Mouse (Mus musculus): ENCODE data around the gene Cadm4.

Gene Cadm4

GRCm38 (mm10) chr7:24546068-24546614 is 64.3 kb downstream of the Cadm4 start, which contains the start of the genes Pinlyp and Xrcc1:
TSS of gene Pinlyp (minus strand) at chr7:24546118.
TSS of gene Xrcc1 (plus strand) at chr7:24546289.
- POLR2A ChIA-PET, result interaction anchor here in 3 of 4 experiments (0.7 to 4.3 kb wide), 27 partner anchors 9 to 147 kb away, joined by 3 to 31 read pairs (median 4); partner anchors contain the start of genes Irgq (in 3 of the 3), AC161166.1 (in 1 of the 3), Cadm4 (in 1 of the 3) and Smg9 (in 1 of the 3)
- CTCF ChIA-PET, result interaction anchor here (0.8 to 5.7 kb wide), 17 partner anchors 12 to 116 kb away, joined by 3 to 64 read pairs (median 3); partner anchors contain the start of genes Irgq (in 2 of the 4) and Phldb3 (in 1 of the 4)

- POLR2A ChIA-PET, result interaction anchor here in 3 of 4 experiments (0.7 to 4.3 kb wide), 31 partner anchors 8 to 337 kb away, joined by 3 to 31 read pairs (median 4); partner anchors contain the start of genes Irgq (in 3 of the 3), Smg9 (in 2 of the 3), AC161166.1 (in 1 of the 3) and Cadm4 (in 1 of the 3)
- CTCF ChIA-PET, result interaction anchor here (0.6 to 5.7 kb wide), 18 partner anchors 12 to 115 kb away, joined by 3 to 64 read pairs (median 3); partner anchors contain the start of gene Irgq (in 2 of the 4)
These were observed 65.0 kb downstream of the Cadm4 start for GRCm38 (mm10) chr7:24546634-24547389.

- ChIA-PET CTCF (interaction anchor here (0.6 to 5.7 kb wide), 6 partner anchors 14 to 183 kb away, joined by 3 to 64 read pairs (median 6); partner anchors contain the start of gene Irgq (in 1 of the 4)), POLR2A (interaction anchor here in 3 of 4 experiments (0.7 to 3.0 kb wide), 14 partner anchors 11 to 304 kb away, joined by 3 to 26 read pairs (median 4); partner anchors contain the start of genes Irgq (in 2 of the 3), Smg9 (in 1 of the 3) and Zfp428 (in 1 of the 3))
These were observed 65.8 kb downstream of the Cadm4 start for GRCm38 (mm10) chr7:24547534-24548036.

GRCm38 (mm10) chr7:24551985-24552759 is 70.3 kb downstream of the Cadm4 start:
- ChIA-PET POLR2A (interaction anchor here in 2 of 4 experiments (0.6 to 2.2 kb wide), 6 partner anchors 11 to 236 kb away, joined by 3 to 9 read pairs (median 3); partner anchors contain the start of genes Irgc1 (in 1 of the 2) and Zfp94 (in 1 of the 2)), CTCF (interaction anchor here in 2 of 4 experiments (0.9 to 1.1 kb wide), 3 partner anchors 13 to 47 kb away, joined by 3 to 4 read pairs (median 3); no protein-coding TSS in a partner anchor)
